Mouse (Mus musculus) hindbrain, embryonic 12.5 days (tissue): ENCODE measurements around the gene Tecta. TPM values are rescaled to one million over a fixed set of nuclear protein-coding genes. Genes with fewer than 3 reads are reported as not detected.

Experiments
- ATAC-seq: fragments of 200-750 bp; cut with Nextera tagmentation; 2 replicates; pipeline ENCODE4 v1.8.0; 2017; ENCODE audit warnings: moderate TSS enrichment; ENCODE audit not compliant: low FRiP score
- H3K27ac ChIP-seq: fragments of 300-500 bp; sonication (generic); 2 replicates; pipeline ENCODE4 v1.5.1; 2016; ENCODE audit warnings: mild to moderate bottlenecking
- H3K27me3 ChIP-seq: fragments of 300-500 bp; sonication (generic); 2 replicates; pipeline ENCODE4 v1.6.1; 2016; ENCODE audit warnings: mild to moderate bottlenecking
- H3K36me3 ChIP-seq: fragments of 300-500 bp; sonication (generic); 2 replicates; pipeline ENCODE4 v1.6.1; 2016; ENCODE audit warnings: mild to moderate bottlenecking
- H3K4me1 ChIP-seq: fragments of 300-500 bp; sonication (generic); 2 replicates; pipeline ENCODE4 v1.6.1; 2016
- H3K4me2 ChIP-seq: fragments of 300-500 bp; sonication (generic); replicated peaks from 2 replicates; pipeline ENCODE4 v1.6.1; 2016; ENCODE audit warnings: mild to moderate bottlenecking
- H3K4me3 ChIP-seq: fragments of 300-500 bp; sonication (generic); 2 replicates; pipeline ENCODE4 v1.5.1; 2016; ENCODE audit warnings: mild to moderate bottlenecking
- H3K9ac ChIP-seq: fragments of 300-500 bp; sonication (generic); 2 replicates; pipeline ENCODE4 v1.6.1; 2016; ENCODE audit warnings: mild to moderate bottlenecking, moderate library complexity
- H3K9me3 ChIP-seq: fragments of 300-500 bp; sonication (generic); replicated peaks from 2 replicates; pipeline ENCODE4 v1.6.1; 2016; ENCODE audit warnings: mild to moderate bottlenecking
- WGBS: fragments of 180-500 bp; shearing (Covaris S2); methylation state at CpG from one replicate; pipeline ENCODE4 v1.1.7; 2016; 5-methylcytosine and 5-hydroxymethylcytosine counted together
- polyA plus RNA-seq: library from polyadenylated mRNA; unstranded; fragments of >200 nt; fragmentation: Nextera tagmentation; extraction: Ambion mirVana; gene quantifications from 2 replicates; pipeline ENCODE4 v1.2.1, GENCODE M21; 2016

Tecta gene
- polyA plus RNA-seq, 1 experiment from 2014 or later, result 1.8 TPM

GRCm38 (mm10) chr9:42334885-42335284 is 64.8 kb downstream of the Tecta start:
- no peaks in the 10 kb centered on the region for H3K36me3 ChIP-seq
- H3K27me3 ChIP-seq, result no peaks in the 10 kb centered on the region
- H3K9me3 ChIP-seq, result no peaks in the 10 kb centered on the region
- no peak overlapping the region for H3K4me2 ChIP-seq
- no peak overlapping the region for H3K4me3 ChIP-seq
- WGBS, result 91% methylated on average over 3 of the region's 3 CpGs
- ATAC-seq, result no peak
- H3K9ac ChIP-seq, result no peak overlapping the region
- H3K4me1 ChIP-seq, result peaks cover 1% of the 10 kb centered on the region; the same call in 1 of the 2 replicates
- H3K27ac ChIP-seq, result no peak overlapping the region

- Histone ChIP-seq H3K9me3 (no peaks in the 10 kb centered on the region), H3K9ac (no peak overlapping the region), H3K36me3 (no peaks in the 10 kb centered on the region), H3K4me3 (no peak overlapping the region), H3K27ac (no peak overlapping the region), H3K27me3 (no peaks in the 10 kb centered on the region), H3K4me2 (no peak overlapping the region), H3K4me1 (no peaks in the 10 kb centered on the region)
- no peak for ATAC-seq
- 73% methylated on average over 12 of the region's 12 CpGs for WGBS
Observed at GRCm38 (mm10) chr9:42332692-42333091, 67.0 kb downstream of the Tecta start.

GRCm38 (mm10) chr9:42331341-42331740 is 68.4 kb downstream of the Tecta start:
- ATAC-seq, result no peak

GRCm38 (mm10) chr9:42329753-42330152 is 70.0 kb downstream of the Tecta start:
- H3K27ac ChIP-seq, result no peak overlapping the region
- no peak for ATAC-seq
- 83% methylated on average over 9 of the region's 9 CpGs for WGBS
- H3K9me3 ChIP-seq, result no peaks in the 10 kb centered on the region
- H3K4me1 ChIP-seq, result no peaks in the 10 kb centered on the region
- H3K9ac ChIP-seq, result no peak overlapping the region
- no peaks in the 10 kb centered on the region for H3K36me3 ChIP-seq
- no peak overlapping the region for H3K4me3 ChIP-seq
- H3K4me2 ChIP-seq, result no peak overlapping the region
- H3K27me3 ChIP-seq, result peaks cover 4% of the 10 kb centered on the region; the same call in 1 of the 2 replicates

More at GRCm38 (mm10) chr9:42331341-42331740, 68.4 kb downstream of the Tecta start:
- no peak overlapping the region for H3K27ac ChIP-seq
- WGBS, result 77% methylated on average over 7 of the region's 7 CpGs
- H3K4me2 ChIP-seq, result no peak overlapping the region
- no peaks in the 10 kb centered on the region for H3K4me1 ChIP-seq
- H3K36me3 ChIP-seq, result no peaks in the 10 kb centered on the region
- no peak overlapping the region for H3K4me3 ChIP-seq
- no peaks in the 10 kb centered on the region for H3K27me3 ChIP-seq
- no peaks in the 10 kb centered on the region for H3K9me3 ChIP-seq
- H3K9ac ChIP-seq, result no peak overlapping the region

GRCm38 (mm10) chr9:42326688-42327440 is 72.9 kb downstream of the Tecta start:
- whole genome bisulfite sequencing, result 30% methylated on average over 11 of the region's 11 CpGs
- H3K27me3 ChIP-seq, result peaks cover 5% of the 10 kb centered on the region; the same call in 1 of the 2 replicates
- no peaks in the 10 kb centered on the region for H3K9me3 ChIP-seq
- no peaks in the 10 kb centered on the region for H3K36me3 ChIP-seq
- no peak overlapping the region for H3K4me3 ChIP-seq
- ATAC-seq, result 0 out of 2 replicates have a peak, but pooled peaks have one; percentile 43
- no peak overlapping the region for H3K27ac ChIP-seq
- no peaks in the 10 kb centered on the region for H3K4me1 ChIP-seq
- H3K4me2 ChIP-seq, result no peak overlapping the region
- H3K9ac ChIP-seq, result no peak overlapping the region

- H3K9ac ChIP-seq, result no peak overlapping the region
- no peak overlapping the region for H3K27ac ChIP-seq
- no peaks in the 10 kb centered on the region for H3K4me1 ChIP-seq
- no peaks in the 10 kb centered on the region for H3K9me3 ChIP-seq
- peaks cover 5% of the 10 kb centered on the region; the same call in 1 of the 2 replicates for H3K27me3 ChIP-seq
- ATAC-seq, result no peak
- H3K36me3 ChIP-seq, result no peaks in the 10 kb centered on the region
- 50% methylated on average over 29 of the region's 29 CpGs for WGBS
- H3K4me3 ChIP-seq, result no peak overlapping the region
- H3K4me2 ChIP-seq, result peak overlapping the region; percentile 16; the same call in 1 of the 2 replicates
Observed at GRCm38 (mm10) chr9:42324640-42325394, 74.9 kb downstream of the Tecta start.

GRCm38 (mm10) chr9:42323238-42323637 is 76.5 kb downstream of the Tecta start:
- H3K9ac ChIP-seq, result no peak overlapping the region
- WGBS, result 86% methylated on average over 8 of the region's 8 CpGs

GRCm38 (mm10) chr9:42321442-42321841 is 78.3 kb downstream of the Tecta start:
- no peaks in the 10 kb centered on the region for H3K36me3 ChIP-seq
- no peak overlapping the region for H3K4me3 ChIP-seq
- no peak overlapping the region for H3K9ac ChIP-seq
- no peak for ATAC-seq
- WGBS, result 92% methylated on average over 2 of the region's 2 CpGs
- no peaks in the 10 kb centered on the region for H3K9me3 ChIP-seq
- no peak overlapping the region for H3K4me2 ChIP-seq
- H3K27me3 ChIP-seq, result peaks cover 5% of the 10 kb centered on the region; the same call in 1 of the 2 replicates
- H3K4me1 ChIP-seq, result no peaks in the 10 kb centered on the region
- H3K27ac ChIP-seq, result no peak overlapping the region

More at GRCm38 (mm10) chr9:42323238-42323637, 76.5 kb downstream of the Tecta start:
- Histone ChIP-seq H3K9me3 (no peaks in the 10 kb centered on the region), H3K27me3 (peaks cover 5% of the 10 kb centered on the region; the same call in 1 of the 2 replicates), H3K4me3 (no peak overlapping the region), H3K4me2 (no peak overlapping the region), H3K4me1 (no peaks in the 10 kb centered on the region), H3K36me3 (no peaks in the 10 kb centered on the region), H3K27ac (no peak overlapping the region)
- no peak for ATAC-seq

- H3K9ac ChIP-seq, result no peak overlapping the region
- no peak overlapping the region for H3K27ac ChIP-seq
- peaks cover 5% of the 10 kb centered on the region; the same call in 1 of the 2 replicates for H3K27me3 ChIP-seq
- H3K4me1 ChIP-seq, result no peaks in the 10 kb centered on the region
- no peaks in the 10 kb centered on the region for H3K36me3 ChIP-seq
- H3K9me3 ChIP-seq, result no peaks in the 10 kb centered on the region
- 92% methylated on average over 7 of the region's 7 CpGs for WGBS
- H3K4me3 ChIP-seq, result no peak overlapping the region
- no peak for ATAC-seq
- no peak overlapping the region for H3K4me2 ChIP-seq
Observed at GRCm38 (mm10) chr9:42320616-42321015, 79.1 kb downstream of the Tecta start.

GRCm38 (mm10) chr9:42318455-42318987 is 81.2 kb downstream of the Tecta start:
- 89% methylated on average over 9 of the region's 9 CpGs for WGBS
- no peak for ATAC-seq
- Histone ChIP-seq H3K4me3 (no peak overlapping the region), H3K36me3 (no peaks in the 10 kb centered on the region), H3K9me3 (no peaks in the 10 kb centered on the region), H3K9ac (no peak overlapping the region), H3K4me1 (no peaks in the 10 kb centered on the region), H3K27me3 (no peaks in the 10 kb centered on the region), H3K4me2 (no peak overlapping the region), H3K27ac (no peak overlapping the region)

- 63% methylated on average over 3 of the region's 3 CpGs for WGBS
- no peak for ATAC-seq
- H3K27ac ChIP-seq, result no peak overlapping the region
Observed at GRCm38 (mm10) chr9:42317337-42317736, 82.4 kb downstream of the Tecta start.

GRCm38 (mm10) chr9:42315816-42316215 is 83.9 kb downstream of the Tecta start:
- H3K27ac ChIP-seq, result no peak overlapping the region
- no peak overlapping the region for H3K4me3 ChIP-seq
- no peaks in the 10 kb centered on the region for H3K9me3 ChIP-seq
- no peaks in the 10 kb centered on the region for H3K27me3 ChIP-seq
- H3K36me3 ChIP-seq, result no peaks in the 10 kb centered on the region
- no peak overlapping the region for H3K9ac ChIP-seq
- no peak for ATAC-seq
- H3K4me1 ChIP-seq, result no peaks in the 10 kb centered on the region
- no peak overlapping the region for H3K4me2 ChIP-seq
- 82% methylated on average over 3 of the region's 3 CpGs for WGBS

More at GRCm38 (mm10) chr9:42317337-42317736, 82.4 kb downstream of the Tecta start:
- no peaks in the 10 kb centered on the region for H3K9me3 ChIP-seq
- no peaks in the 10 kb centered on the region for H3K27me3 ChIP-seq
- H3K4me1 ChIP-seq, result no peaks in the 10 kb centered on the region
- no peak overlapping the region for H3K4me3 ChIP-seq
- no peaks in the 10 kb centered on the region for H3K36me3 ChIP-seq
- no peak overlapping the region for H3K4me2 ChIP-seq
- H3K9ac ChIP-seq, result no peak overlapping the region
